Mouse (Mus musculus) MEL (cell line): ENCODE data around the gene Cep170b. TPM values are rescaled to one million over a fixed set of nuclear protein-coding genes. Genes with fewer than 3 reads are reported as not detected.

Source experiments
- DNase-seq: peaks from one replicate; pipeline ENCODE4 v3.0.0; 2011; ENCODE audit warnings: low read depth, low spot score
- H3K27ac ChIP-seq: 2 replicates; pipeline ENCODE4 v1.5.1; 2012; ENCODE audit warnings: low read depth, mild to moderate bottlenecking, control low read depth, low read length, moderate library complexity; ENCODE audit not compliant: control insufficient read depth
- H3K27me3 ChIP-seq, 2 experiments: fragments of 150-350 bp in 1 of 2; sonication (generic) in 1 of 2; 2 replicates each; pipeline ENCODE4 v1.6.1; 2012; ENCODE audit warnings: low read length in 2 of 2, mild to moderate bottlenecking in 2 of 2, improper control_type of control experiment in 1 of 2, moderate library complexity in 1 of 2; ENCODE audit not compliant: insufficient read depth in 2 of 2, control insufficient read depth in 1 of 2
- H3K36me3 ChIP-seq, 2 experiments: 2 replicates each; pipeline ENCODE4 v1.6.1; 2012 to 2014; ENCODE audit warnings: low read length in 2 of 2, improper control_type of control experiment in 1 of 2, inconsistent platforms in 1 of 2, mild to moderate bottlenecking in 1 of 2; ENCODE audit not compliant: insufficient read depth in 2 of 2, control insufficient read depth in 1 of 2
- H3K4me1 ChIP-seq, 2 experiments: fragments of 150-350 bp in 1 of 2; sonication (generic) in 1 of 2; 2 replicates each; pipeline ENCODE4 v1.6.1; 2012; ENCODE audit warnings: low read length in 2 of 2, improper control_type of control experiment in 1 of 2, mild to moderate bottlenecking in 1 of 2; ENCODE audit not compliant: insufficient read depth in 2 of 2, control insufficient read depth in 1 of 2
- H3K4me3 ChIP-seq, 2 experiments: fragments of 150-350 bp in 1 of 2; sonication (generic) in 1 of 2; 2 replicates each; pipeline ENCODE4 v1.5.1; 2012; ENCODE audit warnings: low read depth in 2 of 2, low read length in 2 of 2, mild to moderate bottlenecking in 2 of 2, moderate library complexity in 2 of 2, control low read depth in 1 of 2, improper control_type of control experiment in 1 of 2; ENCODE audit not compliant: control insufficient read depth in 1 of 2, insufficient read depth in 1 of 2
- H3K79me2 ChIP-seq: 2 replicates; pipeline ENCODE4 v1.6.1; 2012; ENCODE audit warnings: mild to moderate bottlenecking, low read length, moderate library complexity; ENCODE audit not compliant: control insufficient read depth, poor library complexity, insufficient read depth
- H3K9ac ChIP-seq: 2 replicates; pipeline ENCODE4 v1.6.1; 2012; ENCODE audit warnings: low read depth, mild to moderate bottlenecking, control low read depth, low read length, moderate library complexity; ENCODE audit not compliant: control insufficient read depth, poor library complexity, severe bottlenecking
- H3K9me3 ChIP-seq: fragments of 150-350 bp; sonication (generic); replicated peaks from 2 replicates; pipeline ENCODE4 v1.6.1; 2012; ENCODE audit warnings: mild to moderate bottlenecking, low read length, improper control_type of control experiment, moderate library complexity; ENCODE audit not compliant: insufficient read depth
- CHD1 ChIP-seq: IDR thresholded peaks from 2 replicates; pipeline ENCODE4 v1.6.1; 2012; ENCODE audit warnings: low read depth, mild to moderate bottlenecking, inconsistent platforms, low read length, improper control_type of control experiment
- CHD2 ChIP-seq: IDR thresholded peaks from 2 replicates; pipeline ENCODE4 v1.6.1; 2011; ENCODE audit warnings: low read length, improper control_type of control experiment
- E2F4 ChIP-seq: IDR thresholded peaks from 2 replicates; pipeline ENCODE4 v1.6.1; 2011; ENCODE audit warnings: low read depth, low read length, improper control_type of control experiment, borderline replicate concordance
- EP300 ChIP-seq, 2 experiments: IDR thresholded peaks; 2 replicates each; pipeline ENCODE4 v1.6.1; 2011; ENCODE audit warnings: improper control_type of control experiment in 2 of 2, low read length in 2 of 2, low read depth in 1 of 2, mild to moderate bottlenecking in 1 of 2
- ETS1 ChIP-seq: IDR thresholded peaks from 2 replicates; pipeline ENCODE4 v1.6.1; 2012; ENCODE audit warnings: low read depth, mild to moderate bottlenecking, inconsistent platforms, low read length, improper control_type of control experiment, moderate library complexity
- KAT2A ChIP-seq: conservative IDR thresholded peaks from 2 replicates; pipeline ENCODE4 v1.6.1; 2012; ENCODE audit warnings: low read depth, low read length, improper control_type of control experiment, inconsistent platforms
- MAZ ChIP-seq: IDR thresholded peaks from 2 replicates; pipeline ENCODE4 v1.6.1; 2012; ENCODE audit warnings: low read depth, mild to moderate bottlenecking, inconsistent platforms, low read length, improper control_type of control experiment
- MEF2A ChIP-seq: IDR thresholded peaks from 2 replicates; pipeline ENCODE4 v1.6.1; 2014; ENCODE audit warnings: low read depth, mild to moderate bottlenecking, inconsistent platforms, low read length, improper control_type of control experiment; ENCODE audit not compliant: poor library complexity, insufficient replicate concordance, severe bottlenecking; ENCODE audit errors: extremely low read depth
- MXI1 ChIP-seq: IDR thresholded peaks from 2 replicates; pipeline ENCODE4 v1.6.1; 2011; ENCODE audit warnings: mild to moderate bottlenecking, low read depth, low read length, improper control_type of control experiment
- MYC ChIP-seq: IDR thresholded peaks from 2 replicates; pipeline ENCODE4 v1.6.1; 2011; ENCODE audit warnings: low read depth, mild to moderate bottlenecking, low read length, improper control_type of control experiment, moderate library complexity
- NRF1 ChIP-seq: IDR thresholded peaks from 2 replicates; pipeline ENCODE4 v1.6.1; 2014; ENCODE audit warnings: low read depth, mild to moderate bottlenecking, inconsistent platforms, low read length, improper control_type of control experiment, moderate library complexity; ENCODE audit not compliant: poor library complexity, insufficient read depth, severe bottlenecking
- POLR2A ChIP-seq, 2 experiments: IDR thresholded peaks; 2 replicates each; pipeline ENCODE4 v1.6.1; 2011 to 2012; ENCODE audit warnings: low read length in 2 of 2, mild to moderate bottlenecking in 2 of 2, control low read depth in 1 of 2, improper control_type of control experiment in 1 of 2, low read depth in 1 of 2, moderate library complexity in 1 of 2; ENCODE audit not compliant: control insufficient read depth in 1 of 2, insufficient read depth in 1 of 2, poor library complexity in 1 of 2
- POLR2AphosphoS5 ChIP-seq: IDR thresholded peaks from 2 replicates; pipeline ENCODE4 v1.6.1; 2012; ENCODE audit warnings: low read depth, borderline replicate concordance, mild to moderate bottlenecking, inconsistent platforms, low read length, moderate library complexity, mixed read lengths
- RAD21 ChIP-seq: IDR thresholded peaks from 2 replicates; pipeline ENCODE4 v1.6.1; 2011; ENCODE audit warnings: mild to moderate bottlenecking, low read depth, low read length, improper control_type of control experiment
- RCOR1 ChIP-seq: IDR thresholded peaks from 2 replicates; pipeline ENCODE4 v1.6.1; 2012; ENCODE audit warnings: low read depth, mild to moderate bottlenecking, inconsistent platforms, low read length, improper control_type of control experiment
- SMC3 ChIP-seq: IDR thresholded peaks from 2 replicates; pipeline ENCODE4 v1.6.1; 2011; ENCODE audit warnings: low read depth, low read length, improper control_type of control experiment
- TAL1 ChIP-seq: IDR thresholded peaks from 2 replicates; pipeline ENCODE4 v1.6.1; 2012; ENCODE audit warnings: mild to moderate bottlenecking, inconsistent platforms, low read length, moderate library complexity, mixed read lengths
- TCF12 ChIP-seq: IDR thresholded peaks from 2 replicates; pipeline ENCODE4 v1.6.1; 2014; ENCODE audit warnings: low read depth, mild to moderate bottlenecking, inconsistent platforms, low read length, improper control_type of control experiment, moderate library complexity
- USF2 ChIP-seq, 2 experiments: IDR thresholded peaks; 2 replicates each; pipeline ENCODE4 v1.6.1; 2011 to 2012; ENCODE audit warnings: improper control_type of control experiment in 2 of 2, low read length in 2 of 2, borderline replicate concordance in 1 of 2, inconsistent platforms in 1 of 2, low read depth in 1 of 2, mild to moderate bottlenecking in 1 of 2; ENCODE audit not compliant: insufficient read depth in 1 of 2
- ZC3H11A ChIP-seq: IDR thresholded peaks from 2 replicates; pipeline ENCODE4 v1.6.1; 2012; ENCODE audit warnings: low read depth, mild to moderate bottlenecking, inconsistent platforms, low read length, improper control_type of control experiment
- ZKSCAN1 ChIP-seq: IDR thresholded peaks from 2 replicates; pipeline ENCODE4 v1.6.1; 2012; ENCODE audit warnings: low read depth, mild to moderate bottlenecking, inconsistent platforms, low read length, improper control_type of control experiment, moderate library complexity
- ZMIZ1 ChIP-seq: IDR thresholded peaks from 2 replicates; pipeline ENCODE4 v1.6.1; 2012; ENCODE audit warnings: low read depth, mild to moderate bottlenecking, inconsistent platforms, low read length, improper control_type of control experiment, moderate library complexity
- ZNF384 ChIP-seq: IDR thresholded peaks from 2 replicates; pipeline ENCODE4 v1.6.1; 2012; ENCODE audit warnings: low read depth, mild to moderate bottlenecking, inconsistent platforms, low read length, improper control_type of control experiment
- polyA plus RNA-seq, 2 experiments: library from polyadenylated mRNA; stranded (reverse) in 1 of 2; unstranded in 1 of 2; fragments of >175 nt in 1 of 2; fragments of >200 nt in 1 of 2; gene quantifications; 2 replicates each; pipeline versions ENCODE4 v1.2.1 to v1.2.4; 2012; ENCODE audit warnings: low replicate concordance in 2 of 2, low read depth in 1 of 2; ENCODE audit not compliant: insufficient read length in 2 of 2, insufficient read depth in 1 of 2, missing spikeins in 1 of 2
- total RNA-seq: library from RNA; depleted of rRNA; stranded (reverse); fragments of 300-350 nt; gene quantifications from 2 replicates; pipeline ENCODE4 v1.2.3, GENCODE M21; 2012

The Cep170b gene
- total and polyA plus RNA-seq, 3 experiments, result 49.7 to 64.0 TPM; not detected in 1

GRCm38 (mm10) chr12:112706704-112707572 is 13.3 kb upstream of the Cep170b start (continued):
- TF ChIP-seq CHD2, result no peak
- TF ChIP-seq CHD1, result no peak
- TF ChIP-seq ZC3H11A, result peak; percentile 97
- TF ChIP-seq MYC, result peak; percentile 71
- TF ChIP-seq EP300 (IDR thresholded peaks at IDR 0.05; ENCODE audit: low read depth in 1 of 2, low read length in 2 of 2), result no peak; a peak in 1 of 4 replicates
- no peak for TF ChIP-seq MEF2A
- peak; percentile 96 for TF ChIP-seq MAZ
- TF ChIP-seq KAT2A, result no peak
- TF ChIP-seq SMC3, result peak; percentile 100
- TF ChIP-seq TCF12, result peak; percentile 6; the same call in 1 of the 2 replicates
- TF ChIP-seq MXI1, result peak; percentile 63; the same call in 1 of the 2 replicates
- TF ChIP-seq RCOR1, result no peak
- TF ChIP-seq ETS1, result no peak
- TF ChIP-seq E2F4, result no peak
- no peak for TF ChIP-seq ZNF384
- no peak for TF ChIP-seq POLR2AphosphoS5
- TF ChIP-seq RAD21, result peak; percentile 94

- Histone ChIP-seq H3K36me3 (peaks cover 0 to 10% of the 10 kb centered on the region in 2 experiments; a peak in 2 of 4 replicates), H3K9ac (no peak overlapping the region), H3K4me1 (peaks cover 7 to 15% of the 10 kb centered on the region in 2 experiments), H3K9me3 (no peaks in the 10 kb centered on the region), H3K79me2 (no peaks in the 10 kb centered on the region), H3K27me3 (peaks cover 0 to 2% of the 10 kb centered on the region in 2 experiments; a peak in 1 of 4 replicates), H3K4me3 (no peak overlapping the region), H3K27ac (no peak overlapping the region)
- peak; percentile 19 for DNase-seq
- TF ChIP-seq ZMIZ1 (no peak), MAZ (no peak), ZNF384 (no peak), TAL1 (no peak), POLR2A (IDR thresholded peaks at IDR 0.05; ENCODE audit: control insufficient read depth in 1 of 2, insufficient read depth in 1 of 2, low read depth in 1 of 2, low read length in 2 of 2, poor library complexity in 1 of 2) (no peak), EP300 (IDR thresholded peaks at IDR 0.05; ENCODE audit: low read depth in 1 of 2, low read length in 2 of 2) (no peak), NRF1 (no peak), RCOR1 (no peak), ZKSCAN1 (no peak), USF2 (IDR thresholded peaks at IDR 0.05; ENCODE audit: borderline replicate concordance in 1 of 2, insufficient read depth in 1 of 2, low read depth in 1 of 2, low read length in 2 of 2) (no peak)
Observed at GRCm38 (mm10) chr12:112707573-112707869, 12.7 kb upstream of the Cep170b start.
